Mouse (Mus musculus): ENCODE data around the gene Litaf.

- TF ChIP-seq CTCF (IDR thresholded peaks at IDR 0.05; ENCODE audit: low read depth, low read length): no peak
- no peak for TF ChIP-seq POLR2A (IDR thresholded peaks at IDR 0.05; ENCODE audit: insufficient read depth, low read length)
These were observed 84.4 kb downstream of the Litaf start for GRCm38 (mm10) chr16:10981493-10982070.
